Mouse (Mus musculus): Measurements from ENCODE around the gene A830031A19Rik.

A830031A19Rik gene

GRCm38 (mm10) chr11:24095656-24096353, 21.0 kb upstream of the A830031A19Rik start:
- 48% methylated on average over 7 of the region's 7 CpGs for WGBS

- 15% methylated on average over 9 of the region's 9 CpGs for whole genome bisulfite sequencing
These were observed 20.4 kb upstream of the A830031A19Rik start for GRCm38 (mm10) chr11:24095236-24095635.

GRCm38 (mm10) chr11:24094086-24094487, 19.2 kb upstream of the A830031A19Rik start:
- 50% methylated on average over 5 of the region's 5 CpGs for WGBS

GRCm38 (mm10) chr11:24092618-24093017, 17.8 kb upstream of the A830031A19Rik start:
- WGBS = 52% methylated on average over 3 of the region's 3 CpGs

GRCm38 (mm10) chr11:24091393-24092080, 16.7 kb upstream of the A830031A19Rik start:
- WGBS = 39% methylated on average over 15 of the region's 15 CpGs

- 43% methylated on average over 4 of the region's 4 CpGs for WGBS
These were observed 15.6 kb upstream of the A830031A19Rik start for GRCm38 (mm10) chr11:24090443-24090842.

- WGBS = 51% methylated on average over 4 of the region's 4 CpGs
These were observed 12.2 kb upstream of the A830031A19Rik start for GRCm38 (mm10) chr11:24087069-24087468.

GRCm38 (mm10) chr11:24085986-24086385, 11.1 kb upstream of the A830031A19Rik start:
- 47% methylated on average over 6 of the region's 6 CpGs for WGBS

GRCm38 (mm10) chr11:24084590-24084989, 9.7 kb upstream of the A830031A19Rik start:
- WGBS = 33% methylated on average over 4 of the region's 4 CpGs

- WGBS = 40% methylated on average over 3 of the region's 3 CpGs
These were observed 9.2 kb upstream of the A830031A19Rik start for GRCm38 (mm10) chr11:24084077-24084476.

GRCm38 (mm10) chr11:24083423-24083822, 8.6 kb upstream of the A830031A19Rik start:
- WGBS = 48% methylated on average over 7 of the region's 7 CpGs

- 38% methylated on average over 1 of the region's 1 CpGs for WGBS
These were observed 8.2 kb upstream of the A830031A19Rik start for GRCm38 (mm10) chr11:24083076-24083405.

- WGBS = 37% methylated on average over 11 of the region's 11 CpGs
These were observed 7.7 kb upstream of the A830031A19Rik start for GRCm38 (mm10) chr11:24082385-24083075.

- WGBS = under 1% methylated on average over 43 of the region's 43 CpGs
These were observed 7.0 kb upstream of the A830031A19Rik start for GRCm38 (mm10) chr11:24081687-24082384.

- WGBS = 1% methylated on average over 35 of the region's 35 CpGs
These were observed 6.3 kb upstream of the A830031A19Rik start for GRCm38 (mm10) chr11:24081016-24081686.

GRCm38 (mm10) chr11:24080541-24080940, 5.7 kb upstream of the A830031A19Rik start:
- under 1% methylated on average over 30 of the region's 30 CpGs for WGBS

- under 1% methylated on average over 43 of the region's 43 CpGs for WGBS
These were observed 4.8 kb upstream of the A830031A19Rik start for GRCm38 (mm10) chr11:24079392-24080391.

GRCm38 (mm10) chr11:24078706-24079316, 4.0 kb upstream of the A830031A19Rik start:
- WGBS = under 1% methylated on average over 38 of the region's 38 CpGs

GRCm38 (mm10) chr11:24077795-24078705, 3.2 kb upstream of the A830031A19Rik start, which contains the start of gene Bcl11a:
Gene Bcl11a, plus strand, starts transcription at chr11:24078056.
- WGBS = under 1% methylated on average over 39 of the region's 51 CpGs

All from cerebral cortex, adult 2 months (tissue).